Mouse (Mus musculus): ENCODE measurements around the gene Gm43552.
"Not testable (repeated sequence)": the region's sequence is repeated elsewhere in the genome, so short reads cannot be mapped to it uniquely, and the experiment has no call there.

Gm43552 gene

GRCm38 (mm10) chr5:65492716-65493531 lies at the start of gene Gm43552:
Gene Gm43552 (minus strand): TSS chr5:65492833.
- DNase-seq (ENCODE audit: low spot score), result peak; percentile 93

GRCm38 (mm10) chr5:65541889-65542288 lies 49.3 kb upstream of the Gm43552 start:
- no peak for DNase-seq (ENCODE audit: low spot score)

GRCm38 (mm10) chr5:65539786-65540185 lies 47.2 kb upstream of the Gm43552 start:
- DNase-seq (ENCODE audit: low spot score), result no peak

GRCm38 (mm10) chr5:65538829-65539228 lies 46.2 kb upstream of the Gm43552 start:
- no peak for DNase-seq (ENCODE audit: low spot score)

- DNase-seq (ENCODE audit: low spot score), result no peak
These were observed 45.5 kb upstream of the Gm43552 start for GRCm38 (mm10) chr5:65538121-65538520.

GRCm38 (mm10) chr5:65537420-65538071 lies 44.9 kb upstream of the Gm43552 start:
- peak; percentile 71 for DNase-seq (ENCODE audit: low spot score)

- DNase-seq (ENCODE audit: low spot score), result peak; percentile 93
These were observed 44.3 kb upstream of the Gm43552 start, which contains the start of the genes Smim14 and Ube2k for GRCm38 (mm10) chr5:65536751-65537419. Gene Smim14 (minus strand): TSS chr5:65537184. Gene Ube2k (plus strand): TSS chr5:65537233.

- DNase-seq (ENCODE audit: low spot score), result not testable (repeated sequence)
These were observed 43.4 kb upstream of the Gm43552 start for GRCm38 (mm10) chr5:65536068-65536465.

- DNase-seq (ENCODE audit: low spot score), result no peak
These were observed 42.9 kb upstream of the Gm43552 start for GRCm38 (mm10) chr5:65535457-65536067.

GRCm38 (mm10) chr5:65534496-65534895 lies 41.9 kb upstream of the Gm43552 start:
- DNase-seq (ENCODE audit: low spot score), result no peak

GRCm38 (mm10) chr5:65531283-65531682 lies 38.6 kb upstream of the Gm43552 start:
- DNase-seq (ENCODE audit: low spot score), result no peak

GRCm38 (mm10) chr5:65525674-65526443 lies 33.2 kb upstream of the Gm43552 start:
- no peak for DNase-seq (ENCODE audit: low spot score)

GRCm38 (mm10) chr5:65524831-65525230 lies 32.2 kb upstream of the Gm43552 start:
- DNase-seq (ENCODE audit: low spot score), result no peak

- DNase-seq (ENCODE audit: low spot score), result no peak
These were observed 29.2 kb upstream of the Gm43552 start for GRCm38 (mm10) chr5:65521803-65522202.

- no peak for DNase-seq (ENCODE audit: low spot score)
These were observed 22.1 kb upstream of the Gm43552 start for GRCm38 (mm10) chr5:65514635-65515278.

GRCm38 (mm10) chr5:65513506-65513905 lies 20.9 kb upstream of the Gm43552 start:
- DNase-seq (ENCODE audit: low spot score), result no peak

- no peak for DNase-seq (ENCODE audit: low spot score)
These were observed 15.8 kb upstream of the Gm43552 start for GRCm38 (mm10) chr5:65508395-65508794.

- no peak for DNase-seq (ENCODE audit: low spot score)
These were observed 13.2 kb upstream of the Gm43552 start for GRCm38 (mm10) chr5:65505786-65506185.

- DNase-seq (ENCODE audit: low spot score), result no peak
These were observed 8.8 kb upstream of the Gm43552 start for GRCm38 (mm10) chr5:65501407-65501806.

- DNase-seq (ENCODE audit: low spot score), result no peak
These were observed 7.6 kb upstream of the Gm43552 start for GRCm38 (mm10) chr5:65500231-65500630.

Data from yolk sac, embryonic 10.5 days (tissue).